Mouse (Mus musculus): ENCODE measurements around the gene Dagla. TPM values are rescaled to one million over a fixed set of nuclear protein-coding genes. Genes with fewer than 3 reads are reported as not detected.

The Dagla gene
- polyA plus RNA-seq, 1 experiment from 2014 or later, result 3.1 TPM

Other genes starting within 250 kb of the Dagla start
- gene Fads2, start 203.1 kb downstream of the Dagla start, polyA plus RNA-seq (2016; fragmentation: Nextera tagmentation; extraction: Ambion mirVana), result 123 and 125 TPM in 2 replicates
- gene Fads1, start 122.0 kb downstream of the Dagla start, polyA plus RNA-seq (2016; fragmentation: Nextera tagmentation; extraction: Ambion mirVana), result 139 and 144 TPM in 2 replicates
- gene Tmem258, start 100.9 kb downstream of the Dagla start, polyA plus RNA-seq (2016; fragmentation: Nextera tagmentation; extraction: Ambion mirVana), result 389 and 410 TPM in 2 replicates
- 90.1 and 95.5 TPM in 2 replicates for gene Fen1, start 100.7 kb downstream of the Dagla start, polyA plus RNA-seq (2016; fragmentation: Nextera tagmentation; extraction: Ambion mirVana)
- gene Myrf, start 64.1 kb downstream of the Dagla start, polyA plus RNA-seq (2016; fragmentation: Nextera tagmentation; extraction: Ambion mirVana), result 1.9 and 2.5 TPM in 2 replicates
- gene Syt7, start 84.2 kb upstream of the Dagla start, polyA plus RNA-seq (2016; fragmentation: Nextera tagmentation; extraction: Ambion mirVana), result 0.71 and 2.1 TPM in 2 replicates
- 0.52 and 0.59 TPM in 2 replicates for gene Lrrc10b, start 152.6 kb upstream of the Dagla start, polyA plus RNA-seq (2016; fragmentation: Nextera tagmentation; extraction: Ambion mirVana)
- 0.14 and 0.17 TPM in 2 replicates for gene Ppp1r32, start 178.1 kb upstream of the Dagla start, polyA plus RNA-seq (2016; fragmentation: Nextera tagmentation; extraction: Ambion mirVana)
- 49.8 and 52.0 TPM in 2 replicates for gene Cpsf7, start 220.4 kb upstream of the Dagla start, polyA plus RNA-seq (2016; fragmentation: Nextera tagmentation; extraction: Ambion mirVana)
- gene Sdhaf2, start 221.3 kb upstream of the Dagla start, polyA plus RNA-seq (2016; fragmentation: Nextera tagmentation; extraction: Ambion mirVana), result 57.0 and 58.8 TPM in 2 replicates

Data from embryonic facial prominence, embryonic 12.5 days (tissue).